Mouse (Mus musculus): ENCODE measurements around the gene Med24. TPM values are rescaled to one million over a fixed set of nuclear protein-coding genes. Genes with fewer than 3 reads are reported as not detected.
A peak's percentile ranks its signal among the peaks of the same experiment; 100 is the strongest.
"Not testable (repeated sequence)": the region's sequence is repeated elsewhere in the genome, so short reads cannot be mapped to it uniquely, and the experiment has no call there.

The Med24 gene
- polyA plus RNA-seq, 2 experiments = 43.9 to 83.4 TPM

DNA sequence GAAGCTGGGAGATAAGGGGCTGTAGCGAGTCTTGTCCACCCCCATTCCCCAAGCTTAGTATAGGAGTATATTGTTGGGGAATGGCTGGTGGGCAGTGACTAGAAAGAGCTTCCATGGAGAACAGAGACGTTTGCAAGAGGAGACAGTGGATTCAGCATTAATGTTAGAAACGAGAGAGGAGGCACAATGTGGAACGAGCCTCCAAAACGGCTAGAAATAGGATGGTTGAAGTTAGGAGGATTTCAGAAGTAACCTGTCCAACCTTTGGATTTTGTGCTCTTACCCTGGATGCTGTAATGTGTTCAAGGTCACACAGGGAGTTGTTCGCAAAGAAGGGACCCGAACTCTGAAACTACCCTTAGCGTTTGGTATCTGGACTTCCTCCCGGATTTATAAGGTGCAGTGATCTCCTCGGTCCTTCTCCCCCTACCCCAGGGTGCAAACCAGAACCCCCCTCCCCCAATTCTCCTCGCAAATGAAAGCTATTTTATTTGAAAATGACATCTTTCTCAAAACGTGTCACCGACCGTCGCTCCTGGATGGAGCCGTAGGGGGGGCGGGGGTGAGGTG is 11.9 kb upstream of the Med24 start:
- ATAC-seq (ENCODE audit: low FRiP score, low read depth) (0 out of 2 replicates have a peak, but pooled peaks have one; percentile 8), DNase-seq (ENCODE audit: low spot score) (peak; percentile 3)
- 1% methylated on average over 17 of the region's 17 CpGs for WGBS
- H3K4me1 ChIP-seq (ENCODE audit: control insufficient read depth, insufficient read depth, low read length) = peaks cover 45% of the 10 kb centered on the region
- no peaks in the 10 kb centered on the region for H3K36me3 ChIP-seq (ENCODE audit: control insufficient read depth, insufficient read depth, low read length)
- H3K27me3 ChIP-seq (ENCODE audit: control insufficient read depth, insufficient read depth, low read length) = no peaks in the 10 kb centered on the region
- H3K4me2 ChIP-seq (replicated peaks; ENCODE audit: low read depth, low read length, severe bottlenecking) = peak overlapping the region; percentile 71
- H3K4me3 ChIP-seq (replicated peaks; ENCODE audit: low read length) = peak overlapping the region; percentile 91
- peak overlapping the region; percentile 81 for H3K27ac ChIP-seq (replicated peaks; ENCODE audit: low read depth, low read length)
- H3K9me3 ChIP-seq (ENCODE audit: control insufficient read depth, low read length) = no peaks in the 10 kb centered on the region
- peak overlapping the region; percentile 88 for H3K9ac ChIP-seq (ENCODE audit: low read depth, low read length, severe bottlenecking)
- no peak for TF ChIP-seq POLR2A (IDR thresholded peaks at IDR 0.05; ENCODE audit: borderline replicate concordance, extremely low read depth, insufficient read depth, insufficient read length)

DNA sequence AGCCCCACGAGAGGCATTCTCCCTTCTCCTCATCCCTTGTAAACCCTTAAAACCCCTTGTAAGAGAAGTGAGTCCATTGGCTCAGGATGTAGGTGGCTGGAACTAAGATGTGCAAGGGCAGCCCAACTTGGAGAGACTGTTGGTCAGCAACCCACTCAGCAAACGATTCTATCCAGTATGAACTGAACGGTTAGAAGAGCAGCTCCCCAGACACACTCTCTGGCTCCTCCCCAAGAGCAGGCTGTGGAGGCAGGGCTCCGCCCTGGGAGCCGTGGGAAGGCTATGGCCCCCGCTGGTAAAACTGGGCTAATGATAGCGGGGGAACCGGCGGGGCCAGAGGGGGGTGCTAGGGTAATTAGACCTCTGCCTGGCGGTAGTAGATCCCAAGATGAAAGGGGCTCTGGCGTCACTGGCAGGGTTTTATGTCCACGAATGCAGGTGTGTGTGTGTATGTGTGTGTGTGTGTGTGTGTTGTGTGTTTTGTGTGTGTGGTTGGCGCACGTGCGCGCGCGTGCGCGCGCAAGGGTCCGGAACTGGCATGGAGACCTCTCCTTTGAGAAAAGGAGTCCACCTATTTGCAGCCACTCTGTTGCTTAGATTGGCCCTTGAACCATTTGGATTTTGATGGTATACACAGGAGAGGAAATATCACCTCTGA is 11.3 kb upstream of the Med24 start, which contains the start of gene Thra:
Gene Thra (plus strand): TSS at position 246 of the 658 bp plus-strand sequence.
- Histone ChIP-seq H3K4me2 (replicated peaks; ENCODE audit: low read depth, low read length, severe bottlenecking) (peak within 1 kb of the TSS; percentile 71), H3K36me3 (ENCODE audit: control insufficient read depth, insufficient read depth, low read length) (no peaks in the 10 kb centered on the region), H3K4me1 (ENCODE audit: control insufficient read depth, insufficient read depth, low read length) (peaks cover 40% of the 10 kb centered on the region), H3K9me3 (ENCODE audit: control insufficient read depth, low read length) (no peaks in the 10 kb centered on the region), H3K27me3 (ENCODE audit: control insufficient read depth, insufficient read depth, low read length) (no peaks in the 10 kb centered on the region), H3K27ac (replicated peaks; ENCODE audit: low read depth, low read length) (peak within 1 kb of the TSS; percentile 81), H3K4me3 (replicated peaks; ENCODE audit: low read length) (peak within 1 kb of the TSS; percentile 91), H3K9ac (ENCODE audit: low read depth, low read length, severe bottlenecking) (peak within 1 kb of the TSS; percentile 88)
- DNase-seq (ENCODE audit: low spot score) (peak; percentile 71), ATAC-seq (ENCODE audit: low FRiP score, low read depth) (peak; percentile 38; the same call in 1 of the 2 replicates)
- WGBS = under 1% methylated on average over 22 of the region's 22 CpGs
- TF ChIP-seq POLR2A (IDR thresholded peaks at IDR 0.05; ENCODE audit: borderline replicate concordance, extremely low read depth, insufficient read depth, insufficient read length) = 0 out of 2 replicates have a peak, but pooled peaks have one; percentile 25

DNA sequence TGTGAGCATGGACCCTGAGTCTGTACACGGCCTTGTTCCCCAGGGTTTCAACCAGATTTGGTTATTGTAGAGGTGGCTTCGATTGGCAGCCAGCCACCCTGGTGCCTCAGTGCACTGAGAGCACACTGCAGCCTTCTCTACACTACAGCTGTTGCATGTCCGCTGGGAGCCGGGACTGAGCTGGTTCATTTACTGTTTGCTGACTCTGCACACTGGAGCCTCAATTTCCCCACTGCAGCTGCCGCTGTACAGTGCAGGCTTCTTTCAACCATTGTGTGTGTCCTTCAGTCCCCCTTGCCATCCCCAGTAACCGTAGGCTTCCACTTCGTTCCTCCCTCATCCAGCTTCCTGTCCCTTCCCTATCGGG is 10.8 kb upstream of the Med24 start:
- H3K36me3 ChIP-seq (ENCODE audit: control insufficient read depth, insufficient read depth, low read length) = no peaks in the 10 kb centered on the region
- H3K9ac ChIP-seq (ENCODE audit: low read depth, low read length, severe bottlenecking) = peak overlapping the region; percentile 34; the same call in 1 of the 2 replicates
- ATAC-seq (ENCODE audit: low FRiP score, low read depth) = no peak
- no peaks in the 10 kb centered on the region for H3K9me3 ChIP-seq (ENCODE audit: control insufficient read depth, low read length)
- no peak for TF ChIP-seq POLR2A (IDR thresholded peaks at IDR 0.05; ENCODE audit: borderline replicate concordance, extremely low read depth, insufficient read depth, insufficient read length)
- peaks cover 36% of the 10 kb centered on the region for H3K4me1 ChIP-seq (ENCODE audit: control insufficient read depth, insufficient read depth, low read length)
- no peak for DNase-seq (ENCODE audit: low spot score)
- peak overlapping the region; percentile 91 for H3K4me3 ChIP-seq (replicated peaks; ENCODE audit: low read length)
- no peaks in the 10 kb centered on the region for H3K27me3 ChIP-seq (ENCODE audit: control insufficient read depth, insufficient read depth, low read length)
- peak overlapping the region; percentile 72 for H3K27ac ChIP-seq (replicated peaks; ENCODE audit: low read depth, low read length)
- peak overlapping the region; percentile 71 for H3K4me2 ChIP-seq (replicated peaks; ENCODE audit: low read depth, low read length, severe bottlenecking)
- 9% methylated on average over 8 of the region's 8 CpGs for WGBS

DNA sequence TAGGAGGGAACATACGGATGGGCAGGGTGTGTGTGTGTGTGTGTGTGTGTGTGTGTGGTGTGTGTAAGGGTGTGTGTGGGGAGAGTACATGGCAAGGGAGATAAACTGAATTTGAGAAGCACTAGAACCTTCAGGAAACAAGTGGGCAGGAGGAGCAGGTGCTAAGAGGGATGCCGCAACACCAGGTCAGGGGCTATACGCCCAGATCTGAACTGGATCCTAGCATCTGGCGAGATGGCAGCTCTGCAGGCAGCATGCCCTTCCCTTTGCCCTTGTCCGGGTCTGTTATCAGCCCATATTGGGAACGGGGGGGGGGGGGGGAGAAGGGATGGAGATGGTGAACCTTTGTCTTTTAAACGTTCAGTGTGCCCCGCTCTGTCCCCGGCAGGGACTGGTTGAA is 9.7 kb upstream of the Med24 start:
- H3K9ac ChIP-seq (ENCODE audit: low read depth, low read length, severe bottlenecking) = no peak overlapping the region
- WGBS = 85% methylated on average over 7 of the region's 9 CpGs

DNA sequence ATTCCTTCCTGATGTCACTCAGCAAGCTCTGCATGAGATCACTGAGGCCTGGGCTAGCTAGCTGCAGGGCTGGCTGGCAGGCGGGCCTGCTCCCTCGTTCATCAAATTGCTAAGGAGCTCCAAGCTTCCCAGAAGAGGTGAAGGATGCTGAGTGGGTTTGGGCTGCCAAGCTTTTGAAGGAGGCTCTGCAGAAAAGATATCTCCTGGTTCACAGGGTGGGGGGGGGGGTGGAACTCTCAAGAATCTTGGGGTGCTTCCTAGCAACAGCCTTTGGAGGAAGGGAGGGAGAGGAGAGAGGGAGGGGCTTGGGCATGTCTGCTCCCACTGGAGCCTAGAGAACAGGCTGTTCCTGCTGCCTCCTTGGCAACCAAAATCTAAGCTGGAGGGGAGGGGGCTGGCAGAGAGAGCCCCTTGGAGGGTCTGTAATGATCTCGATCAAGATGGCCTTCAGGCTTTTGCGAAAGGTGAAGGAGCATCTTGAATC is 9.2 kb upstream of the Med24 start:
- no peak overlapping the region for H3K27ac ChIP-seq (replicated peaks; ENCODE audit: low read depth, low read length)
- no peak overlapping the region for H3K9ac ChIP-seq (ENCODE audit: low read depth, low read length, severe bottlenecking)
- H3K36me3 ChIP-seq (ENCODE audit: control insufficient read depth, insufficient read depth, low read length) = no peaks in the 10 kb centered on the region
- no peak for TF ChIP-seq POLR2A (IDR thresholded peaks at IDR 0.05; ENCODE audit: borderline replicate concordance, extremely low read depth, insufficient read depth, insufficient read length)
- ATAC-seq (ENCODE audit: low FRiP score, low read depth) (no peak), DNase-seq (ENCODE audit: low spot score) (no peak)
- H3K27me3 ChIP-seq (ENCODE audit: control insufficient read depth, insufficient read depth, low read length) = no peaks in the 10 kb centered on the region
- H3K4me3 ChIP-seq (replicated peaks; ENCODE audit: low read length) = no peak overlapping the region
- H3K9me3 ChIP-seq (ENCODE audit: control insufficient read depth, low read length) = no peaks in the 10 kb centered on the region
- 55% methylated on average over 4 of the region's 4 CpGs for WGBS
- H3K4me1 ChIP-seq (ENCODE audit: control insufficient read depth, insufficient read depth, low read length) = peaks cover 21% of the 10 kb centered on the region
- no peak overlapping the region for H3K4me2 ChIP-seq (replicated peaks; ENCODE audit: low read depth, low read length, severe bottlenecking)

More for the DNA sequence above, 9.7 kb upstream of the Med24 start:
- Histone ChIP-seq H3K4me3 (replicated peaks; ENCODE audit: low read length) (no peak overlapping the region), H3K9me3 (ENCODE audit: control insufficient read depth, low read length) (no peaks in the 10 kb centered on the region), H3K4me2 (replicated peaks; ENCODE audit: low read depth, low read length, severe bottlenecking) (no peak overlapping the region), H3K27ac (replicated peaks; ENCODE audit: low read depth, low read length) (no peak overlapping the region), H3K4me1 (ENCODE audit: control insufficient read depth, insufficient read depth, low read length) (peaks cover 26% of the 10 kb centered on the region), H3K36me3 (ENCODE audit: control insufficient read depth, insufficient read depth, low read length) (no peaks in the 10 kb centered on the region), H3K27me3 (ENCODE audit: control insufficient read depth, insufficient read depth, low read length) (no peaks in the 10 kb centered on the region)
- no peak for TF ChIP-seq POLR2A (IDR thresholded peaks at IDR 0.05; ENCODE audit: borderline replicate concordance, extremely low read depth, insufficient read depth, insufficient read length)
- ATAC-seq (ENCODE audit: low FRiP score, low read depth) (no peak), DNase-seq (ENCODE audit: low spot score) (no peak)

DNA sequence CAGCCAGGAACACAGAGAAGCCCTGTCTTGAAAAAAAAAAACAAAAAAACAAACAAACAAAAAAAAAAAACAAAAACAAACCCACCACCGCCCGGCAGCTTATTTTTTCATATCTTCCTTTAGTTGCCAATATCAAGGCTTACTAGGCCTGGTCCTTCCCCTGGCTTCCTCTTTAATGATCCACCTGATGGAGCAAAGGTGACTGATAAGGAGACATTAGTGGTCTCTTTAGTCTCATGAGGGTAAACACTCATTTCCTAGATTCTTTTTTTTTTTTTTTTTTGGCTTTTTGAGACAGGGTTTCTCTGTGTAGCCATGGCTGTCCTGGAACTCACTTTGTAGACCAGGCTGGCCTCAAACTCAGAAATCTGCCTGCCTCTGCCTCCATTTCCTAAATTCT is 8.0 kb upstream of the Med24 start:
- not testable (repeated sequence) for H3K36me3 ChIP-seq (ENCODE audit: control insufficient read depth, insufficient read depth, low read length)
- 97% methylated on average over 2 of the region's 2 CpGs for whole genome bisulfite sequencing

More for the DNA sequence above, 8.0 kb upstream of the Med24 start:
- not testable (repeated sequence) for ATAC-seq (ENCODE audit: low FRiP score, low read depth); H3K27me3 ChIP-seq (ENCODE audit: control insufficient read depth, insufficient read depth, low read length); DNase-seq (ENCODE audit: low spot score); H3K9ac ChIP-seq (ENCODE audit: low read depth, low read length, severe bottlenecking); H3K27ac ChIP-seq (replicated peaks; ENCODE audit: low read depth, low read length); H3K9me3 ChIP-seq (ENCODE audit: control insufficient read depth, low read length); H3K4me2 ChIP-seq (replicated peaks; ENCODE audit: low read depth, low read length, severe bottlenecking); H3K4me3 ChIP-seq (replicated peaks; ENCODE audit: low read length)
- H3K4me1 ChIP-seq (ENCODE audit: control insufficient read depth, insufficient read depth, low read length) = peaks cover 14% of the 10 kb centered on the region

All from limb, embryonic 14.5 days (tissue).